Mouse (Mus musculus) lung, adult 2 months (tissue): ENCODE measurements around the gene Timm13.

Source experiments
- CTCF ChIP-seq: fragments of 200-500 bp; IDR thresholded peaks from 2 replicates; pipeline ENCODE4 v1.5.1; 2011; ENCODE audit warnings: mild to moderate bottlenecking, low read length, control low read depth; ENCODE audit not compliant: insufficient read depth
- POLR2A ChIP-seq: fragments of 200-500 bp; IDR thresholded peaks from 2 replicates; pipeline ENCODE4 v1.6.1; 2011; ENCODE audit warnings: low read depth, mild to moderate bottlenecking, control low read depth, low read length, borderline replicate concordance; ENCODE audit errors: extremely low read depth

- no peak for TF ChIP-seq CTCF
- no peak for TF ChIP-seq POLR2A
These were observed 19.9 kb downstream of the Timm13 start for GRCm38 (mm10) chr10:80880901-80881300.
